Mouse (Mus musculus): ENCODE measurements around the gene Strbp. TPM values are rescaled to one million over a fixed set of nuclear protein-coding genes. Genes with fewer than 3 reads are reported as not detected.
A peak's percentile ranks its signal among the peaks of the same experiment; 100 is the strongest.

Strbp gene
- polyA plus RNA-seq, 1 experiment from 2014 or later: 113 TPM

- peaks cover 11% of the 10 kb centered on the region for H3K4me1 ChIP-seq
- H3K9ac ChIP-seq: no peak overlapping the region
- H3K27me3 ChIP-seq (replicated peaks): no peaks in the 10 kb centered on the region
- H3K9me3 ChIP-seq: no peaks in the 10 kb centered on the region
- H3K27ac ChIP-seq: no peak overlapping the region
- H3K36me3 ChIP-seq (replicated peaks): no peaks in the 10 kb centered on the region
- no peak overlapping the region for H3K4me3 ChIP-seq
- no peak for ATAC-seq (replicated peaks)
- WGBS: 82% methylated on average over 5 of the region's 5 CpGs
- no peak overlapping the region for H3K4me2 ChIP-seq
Observed at GRCm38 (mm10) chr2:37731241-37731801, 27.7 kb upstream of the Strbp start.

DNA sequence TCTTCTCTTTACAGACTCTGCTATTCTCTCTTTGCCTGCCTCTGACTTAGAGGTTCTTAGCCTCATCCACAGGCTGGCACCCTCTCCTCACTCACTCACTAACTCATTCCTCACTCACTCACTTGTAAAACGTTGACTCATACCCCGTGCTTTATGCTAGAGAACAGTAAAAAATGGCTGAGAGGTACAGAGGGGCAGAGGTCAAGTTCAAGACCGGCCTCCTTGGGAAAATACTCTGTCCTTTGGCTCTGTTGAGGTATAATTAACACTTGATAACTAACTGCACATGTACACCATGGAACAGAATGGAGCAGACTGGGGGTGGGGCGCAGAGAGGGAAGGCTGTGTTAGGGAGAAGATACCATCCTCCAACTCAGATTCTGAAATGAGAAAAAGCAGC, 20.6 kb upstream of the Strbp start:
- ATAC-seq (replicated peaks): no peak

DNA sequence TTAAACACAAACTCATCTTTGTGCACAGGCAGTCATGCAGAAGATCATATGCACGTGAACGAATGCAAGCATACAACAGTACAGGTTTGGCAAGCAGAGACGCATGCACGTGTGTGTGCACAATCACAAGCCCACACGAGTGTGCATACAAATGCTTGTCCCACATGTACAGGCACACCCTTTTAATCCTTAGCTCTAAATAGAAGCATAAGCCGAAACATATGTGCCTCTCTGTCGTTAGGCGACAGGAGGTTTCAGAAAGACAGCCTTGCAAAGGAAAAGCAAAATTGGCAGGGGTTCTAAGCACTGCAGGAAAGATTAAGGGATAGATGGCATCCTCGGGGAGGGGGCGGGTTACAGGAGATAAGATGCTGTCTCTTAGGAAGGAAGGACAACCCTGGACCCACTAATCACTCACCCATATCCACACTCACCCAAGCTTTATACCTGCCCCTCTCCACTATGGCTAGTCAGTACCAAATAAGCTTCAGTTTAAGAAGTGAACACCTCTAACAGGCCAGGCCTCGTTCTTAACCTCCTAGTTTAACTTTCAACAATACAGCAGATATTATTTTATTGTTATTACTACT, 19.9 kb upstream of the Strbp start:
- no peak overlapping the region for H3K4me3 ChIP-seq
- no peaks in the 10 kb centered on the region for H3K9me3 ChIP-seq
- H3K36me3 ChIP-seq (replicated peaks): no peaks in the 10 kb centered on the region
- no peak overlapping the region for H3K4me2 ChIP-seq
- no peak overlapping the region for H3K9ac ChIP-seq
- WGBS: 42% methylated on average over 11 of the region's 11 CpGs
- peaks cover 11% of the 10 kb centered on the region for H3K4me1 ChIP-seq
- peak; percentile 39; the same call in 1 of the 2 replicates for ATAC-seq (replicated peaks)
- H3K27ac ChIP-seq: peak overlapping the region; percentile 62
- H3K27me3 ChIP-seq (replicated peaks): no peaks in the 10 kb centered on the region

More for the DNA sequence above, 20.6 kb upstream of the Strbp start:
- H3K36me3 ChIP-seq (replicated peaks): no peaks in the 10 kb centered on the region
- no peak overlapping the region for H3K4me2 ChIP-seq
- no peak overlapping the region for H3K4me3 ChIP-seq
- H3K27ac ChIP-seq: peak overlapping the region; percentile 62; the same call in 1 of the 2 replicates
- 76% methylated on average over 4 of the region's 4 CpGs for WGBS
- H3K27me3 ChIP-seq (replicated peaks): no peaks in the 10 kb centered on the region
- H3K9me3 ChIP-seq: no peaks in the 10 kb centered on the region
- peaks cover 11% of the 10 kb centered on the region for H3K4me1 ChIP-seq
- no peak overlapping the region for H3K9ac ChIP-seq

- Histone ChIP-seq H3K9me3 (no peaks in the 10 kb centered on the region), H3K9ac (no peak overlapping the region), H3K36me3 (replicated peaks) (no peaks in the 10 kb centered on the region), H3K27ac (peak overlapping the region; percentile 62), H3K4me1 (peaks cover 11% of the 10 kb centered on the region), H3K4me2 (no peak overlapping the region), H3K4me3 (no peak overlapping the region), H3K27me3 (replicated peaks) (no peaks in the 10 kb centered on the region)
- WGBS: 76% methylated on average over 14 of the region's 14 CpGs
- peak; percentile 73 for ATAC-seq (replicated peaks)
Observed at GRCm38 (mm10) chr2:37722674-37723465, 19.2 kb upstream of the Strbp start.

DNA sequence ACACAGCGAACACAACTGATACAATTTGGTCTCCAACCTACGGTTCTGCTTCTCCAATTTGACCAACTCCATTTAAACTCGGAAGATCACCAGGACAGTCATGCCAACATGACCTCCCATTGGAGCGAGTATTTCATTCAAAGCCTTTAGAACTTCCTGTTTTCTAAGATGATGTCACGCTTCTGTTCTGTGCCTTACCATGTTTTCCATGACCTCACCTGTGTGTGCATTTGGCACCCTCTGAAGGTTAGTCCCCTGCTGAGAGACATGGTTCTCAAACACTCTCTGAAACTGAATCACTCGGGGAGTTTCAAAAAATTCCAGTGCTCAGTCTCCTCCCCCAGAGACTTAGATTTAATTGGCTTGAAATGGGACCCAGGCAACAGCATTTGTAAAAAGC, 12.6 kb upstream of the Strbp start:
- no peak for ATAC-seq (replicated peaks)
- no peaks in the 10 kb centered on the region for H3K9me3 ChIP-seq
- no peak overlapping the region for H3K9ac ChIP-seq
- H3K27ac ChIP-seq: no peak overlapping the region
- H3K4me3 ChIP-seq: no peak overlapping the region
- no peaks in the 10 kb centered on the region for H3K36me3 ChIP-seq (replicated peaks)
- no peaks in the 10 kb centered on the region for H3K4me1 ChIP-seq
- no peaks in the 10 kb centered on the region for H3K27me3 ChIP-seq (replicated peaks)
- WGBS: 76% methylated on average over 6 of the region's 6 CpGs
- no peak overlapping the region for H3K4me2 ChIP-seq

DNA sequence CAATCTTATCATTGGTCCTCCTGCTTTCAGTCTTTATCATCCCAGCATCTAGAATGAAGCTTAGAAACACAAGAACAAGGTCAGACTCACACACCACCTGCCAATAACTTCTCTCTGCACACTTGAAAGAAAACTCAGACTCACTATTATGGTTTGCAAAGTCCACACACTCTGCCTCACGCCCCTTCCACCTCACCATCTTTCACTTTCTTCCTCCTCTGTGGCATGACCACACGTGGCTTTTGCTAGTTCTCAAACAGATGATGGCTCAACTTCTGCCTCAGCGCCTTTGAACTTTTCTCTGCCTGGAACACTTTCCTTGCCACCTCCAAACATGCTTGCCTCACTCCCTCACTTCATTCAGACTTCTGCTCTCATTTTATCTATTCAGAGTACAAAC, 11.7 kb upstream of the Strbp start:
- H3K9ac ChIP-seq: no peak overlapping the region
- no peaks in the 10 kb centered on the region for H3K36me3 ChIP-seq (replicated peaks)
- H3K9me3 ChIP-seq: no peaks in the 10 kb centered on the region
- no peaks in the 10 kb centered on the region for H3K27me3 ChIP-seq (replicated peaks)
- H3K4me3 ChIP-seq: no peak overlapping the region
- ATAC-seq (replicated peaks): no peak
- H3K4me2 ChIP-seq: no peak overlapping the region
- 78% methylated on average over 3 of the region's 3 CpGs for WGBS
- H3K27ac ChIP-seq: no peak overlapping the region
- H3K4me1 ChIP-seq: no peaks in the 10 kb centered on the region

GRCm38 (mm10) chr2:37713100-37713499, 9.4 kb upstream of the Strbp start:
- 77% methylated on average over 3 of the region's 3 CpGs for WGBS
- no peak for ATAC-seq (replicated peaks)
- Histone ChIP-seq H3K9ac (no peak overlapping the region), H3K36me3 (replicated peaks) (no peaks in the 10 kb centered on the region), H3K27me3 (replicated peaks) (no peaks in the 10 kb centered on the region), H3K4me1 (no peaks in the 10 kb centered on the region), H3K9me3 (no peaks in the 10 kb centered on the region), H3K4me3 (no peak overlapping the region), H3K27ac (no peak overlapping the region), H3K4me2 (no peak overlapping the region)

GRCm38 (mm10) chr2:37708835-37709234, 5.2 kb upstream of the Strbp start:
- Histone ChIP-seq H3K36me3 (replicated peaks) (no peaks in the 10 kb centered on the region), H3K27me3 (replicated peaks) (no peaks in the 10 kb centered on the region), H3K27ac (no peak overlapping the region), H3K4me3 (no peak overlapping the region), H3K9me3 (no peaks in the 10 kb centered on the region), H3K9ac (no peak overlapping the region), H3K4me2 (no peak overlapping the region), H3K4me1 (peaks cover 8% of the 10 kb centered on the region)
- ATAC-seq (replicated peaks): no peak
- WGBS: 79% methylated on average over 3 of the region's 3 CpGs

- 14% methylated on average over 4 of the region's 4 CpGs for WGBS
- no peaks in the 10 kb centered on the region for H3K27me3 ChIP-seq (replicated peaks)
- peaks cover 30% of the 10 kb centered on the region for H3K4me1 ChIP-seq
- peak overlapping the region; percentile 98 for H3K4me3 ChIP-seq
- H3K27ac ChIP-seq: peak overlapping the region; percentile 97
- peak overlapping the region; percentile 51 for H3K4me2 ChIP-seq
- no peaks in the 10 kb centered on the region for H3K9me3 ChIP-seq
- peak; percentile 3; the same call in 1 of the 2 replicates for ATAC-seq (replicated peaks)
- H3K9ac ChIP-seq: peak overlapping the region; percentile 86
- H3K36me3 ChIP-seq (replicated peaks): no peaks in the 10 kb centered on the region
Observed at GRCm38 (mm10) chr2:37704141-37704760, 592 bp upstream of the Strbp start.

DNA sequence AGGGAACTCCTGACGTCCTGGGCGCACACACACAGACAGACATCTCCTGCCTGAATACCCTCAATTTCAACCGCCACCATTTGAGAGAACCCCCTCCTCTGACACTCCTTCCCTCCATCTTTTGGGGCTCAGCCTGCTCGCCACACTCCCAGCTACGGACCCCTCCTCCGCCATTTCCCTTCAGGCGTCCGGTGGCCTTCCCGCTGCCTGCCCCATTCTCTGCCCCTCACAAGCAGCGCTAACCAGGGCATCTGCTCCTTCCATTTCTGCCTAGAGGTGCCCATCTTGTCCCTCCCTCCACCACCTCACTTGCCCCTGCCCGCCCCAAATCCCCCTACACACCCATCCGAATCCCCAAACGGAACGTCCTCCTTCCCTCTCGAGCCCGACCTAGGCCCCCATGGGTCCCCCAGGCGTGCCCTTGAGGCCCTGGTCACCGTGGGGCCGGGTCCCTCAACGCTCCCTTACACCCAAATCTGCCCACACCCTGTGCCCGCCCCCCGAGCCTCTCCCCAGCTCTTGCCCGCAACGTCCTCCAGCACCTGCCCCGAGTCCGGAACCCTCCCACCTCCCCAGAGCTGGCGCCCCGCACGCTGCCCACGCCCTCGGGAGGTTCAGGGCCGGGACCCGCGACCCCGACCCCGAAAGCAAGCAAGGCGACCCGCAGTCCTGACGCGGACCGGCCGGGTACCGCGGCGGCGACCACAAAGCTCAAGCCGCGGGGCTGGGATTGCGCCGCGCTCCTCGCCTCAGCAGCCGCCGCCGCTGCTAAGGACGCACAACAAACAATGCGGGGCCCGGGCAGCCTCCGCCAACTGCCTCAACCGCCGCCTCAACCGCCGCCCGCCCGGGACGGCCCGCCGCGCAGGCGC, 1.1 kb downstream of the Strbp start:
- no peaks in the 10 kb centered on the region for H3K27me3 ChIP-seq (replicated peaks)
- no peaks in the 10 kb centered on the region for H3K9me3 ChIP-seq
- H3K36me3 ChIP-seq (replicated peaks): no peaks in the 10 kb centered on the region
- peak overlapping the region; percentile 100 for H3K9ac ChIP-seq
- under 1% methylated on average over 58 of the region's 70 CpGs for WGBS
- peak overlapping the region; percentile 98 for H3K4me3 ChIP-seq
- peak overlapping the region; percentile 64 for H3K4me2 ChIP-seq
- H3K4me1 ChIP-seq: peaks cover 30% of the 10 kb centered on the region
- ATAC-seq (replicated peaks): peak; percentile 73
- H3K27ac ChIP-seq: peak overlapping the region; percentile 97

- Histone ChIP-seq H3K4me2 (no peak overlapping the region), H3K4me3 (no peak overlapping the region), H3K27me3 (replicated peaks) (no peaks in the 10 kb centered on the region), H3K9ac (no peak overlapping the region), H3K9me3 (no peaks in the 10 kb centered on the region), H3K36me3 (replicated peaks) (no peaks in the 10 kb centered on the region), H3K4me1 (peaks cover 9% of the 10 kb centered on the region; the same call in 1 of the 2 replicates), H3K27ac (no peak overlapping the region)
- 78% methylated on average over 3 of the region's 3 CpGs for WGBS
- no peak for ATAC-seq (replicated peaks)
Observed at GRCm38 (mm10) chr2:37689064-37689615, 14.5 kb downstream of the Strbp start.

Measured in midbrain, embryonic 15.5 days (tissue).